Mouse (Mus musculus): ENCODE measurements around the gene Olfr625-ps1. TPM values are rescaled to one million over a fixed set of nuclear protein-coding genes. Genes with fewer than 3 reads are reported as not detected.

Gene Olfr625-ps1
- polyA plus RNA-seq, 1 experiment from 2014 or later, result not detected

Other genes starting within 250 kb of the Olfr625-ps1 start
- gene Olfr605, start 237.3 kb upstream of the Olfr625-ps1 start, polyA plus RNA-seq (2016; fragmentation: Nextera tagmentation; extraction: Ambion mirVana), result not detected in 2 replicates
- not detected in 2 replicates for gene Olfr606, start 233.7 kb upstream of the Olfr625-ps1 start, polyA plus RNA-seq (2016; fragmentation: Nextera tagmentation; extraction: Ambion mirVana)
- not detected in 2 replicates for gene Olfr607, start 218.6 kb upstream of the Olfr625-ps1 start, polyA plus RNA-seq (2016; fragmentation: Nextera tagmentation; extraction: Ambion mirVana)
- not detected in 2 replicates for gene Olfr608, start 212.8 kb upstream of the Olfr625-ps1 start, polyA plus RNA-seq (2016; fragmentation: Nextera tagmentation; extraction: Ambion mirVana)
- gene Olfr609, start 184.7 kb upstream of the Olfr625-ps1 start, polyA plus RNA-seq (2016; fragmentation: Nextera tagmentation; extraction: Ambion mirVana), result not detected in 2 replicates
- gene Olfr610, start 170.6 kb upstream of the Olfr625-ps1 start, polyA plus RNA-seq (2016; fragmentation: Nextera tagmentation; extraction: Ambion mirVana), result not detected in 2 replicates
- not detected in 2 replicates for gene Olfr611, start 161.9 kb upstream of the Olfr625-ps1 start, polyA plus RNA-seq (2016; fragmentation: Nextera tagmentation; extraction: Ambion mirVana)
- gene Olfr612, start 140.0 kb upstream of the Olfr625-ps1 start, polyA plus RNA-seq (2016; fragmentation: Nextera tagmentation; extraction: Ambion mirVana), result not detected in 2 replicates
- gene Olfr613, start 134.6 kb upstream of the Olfr625-ps1 start, polyA plus RNA-seq (2016; fragmentation: Nextera tagmentation; extraction: Ambion mirVana), result not detected in 2 replicates
- gene Olfr615, start 126.6 kb upstream of the Olfr625-ps1 start, polyA plus RNA-seq (2016; fragmentation: Nextera tagmentation; extraction: Ambion mirVana), result not detected in 2 replicates
- gene Olfr616, start 113.6 kb upstream of the Olfr625-ps1 start, polyA plus RNA-seq (2016; fragmentation: Nextera tagmentation; extraction: Ambion mirVana), result not detected in 2 replicates
- gene Olfr617, start 109.7 kb upstream of the Olfr625-ps1 start, polyA plus RNA-seq (2016; fragmentation: Nextera tagmentation; extraction: Ambion mirVana), result 0.15 TPM in 1 of 2 replicates, not detected in the other
- gene Olfr618, start 92.6 kb upstream of the Olfr625-ps1 start, polyA plus RNA-seq (2016; fragmentation: Nextera tagmentation; extraction: Ambion mirVana), result not detected in 2 replicates
- gene Olfr619, start 82.1 kb upstream of the Olfr625-ps1 start, polyA plus RNA-seq (2016; fragmentation: Nextera tagmentation; extraction: Ambion mirVana), result not detected in 2 replicates
- gene Olfr620, start 70.2 kb upstream of the Olfr625-ps1 start, polyA plus RNA-seq (2016; fragmentation: Nextera tagmentation; extraction: Ambion mirVana), result not detected in 2 replicates
- not detected in 2 replicates for gene Olfr622, start 40.0 kb upstream of the Olfr625-ps1 start, polyA plus RNA-seq (2016; fragmentation: Nextera tagmentation; extraction: Ambion mirVana)
- not detected in 2 replicates for gene Olfr623, start 19.0 kb upstream of the Olfr625-ps1 start, polyA plus RNA-seq (2016; fragmentation: Nextera tagmentation; extraction: Ambion mirVana)
- gene Olfr624, start 11.5 kb upstream of the Olfr625-ps1 start, polyA plus RNA-seq (2016; fragmentation: Nextera tagmentation; extraction: Ambion mirVana), result 0.04 and 0.10 TPM in 2 replicates
- not detected in 2 replicates for gene Olfr243, start 32.0 kb downstream of the Olfr625-ps1 start, polyA plus RNA-seq (2016; fragmentation: Nextera tagmentation; extraction: Ambion mirVana)
- not detected in 2 replicates for gene Olfr628, start 47.7 kb downstream of the Olfr625-ps1 start, polyA plus RNA-seq (2016; fragmentation: Nextera tagmentation; extraction: Ambion mirVana)
- not detected in 2 replicates for gene Olfr629, start 62.2 kb downstream of the Olfr625-ps1 start, polyA plus RNA-seq (2016; fragmentation: Nextera tagmentation; extraction: Ambion mirVana)
- not detected in 2 replicates for gene Olfr630, start 74.6 kb downstream of the Olfr625-ps1 start, polyA plus RNA-seq (2016; fragmentation: Nextera tagmentation; extraction: Ambion mirVana)
- not detected in 2 replicates for gene Olfr69, start 88.9 kb downstream of the Olfr625-ps1 start, polyA plus RNA-seq (2016; fragmentation: Nextera tagmentation; extraction: Ambion mirVana)
- gene Olfr68, start 97.0 kb downstream of the Olfr625-ps1 start, polyA plus RNA-seq (2016; fragmentation: Nextera tagmentation; extraction: Ambion mirVana), result not detected in 2 replicates
- not detected in 2 replicates for gene Olfr67, start 109.1 kb downstream of the Olfr625-ps1 start, polyA plus RNA-seq (2016; fragmentation: Nextera tagmentation; extraction: Ambion mirVana)
- 883 and 936 TPM in 2 replicates for gene Hbb-bt, start 131.3 kb downstream of the Olfr625-ps1 start, polyA plus RNA-seq (2016; fragmentation: Nextera tagmentation; extraction: Ambion mirVana)
- gene Hbb-bs, start 145.4 kb downstream of the Olfr625-ps1 start, polyA plus RNA-seq (2016; fragmentation: Nextera tagmentation; extraction: Ambion mirVana), result 706 and 771 TPM in 2 replicates
- 0.32 TPM in 1 of 2 replicates, not detected in the other for gene Hbb-bh2, start 157.8 kb downstream of the Olfr625-ps1 start, polyA plus RNA-seq (2016; fragmentation: Nextera tagmentation; extraction: Ambion mirVana)
- 537 and 696 TPM in 2 replicates for gene Hbb-bh1, start 160.4 kb downstream of the Olfr625-ps1 start, polyA plus RNA-seq (2016; fragmentation: Nextera tagmentation; extraction: Ambion mirVana)
- 8,998 and 9,810 TPM in 2 replicates for gene Hbb-y, start 170.5 kb downstream of the Olfr625-ps1 start, polyA plus RNA-seq (2016; fragmentation: Nextera tagmentation; extraction: Ambion mirVana)
- not detected in 2 replicates for gene Olfr66, start 203.5 kb downstream of the Olfr625-ps1 start, polyA plus RNA-seq (2016; fragmentation: Nextera tagmentation; extraction: Ambion mirVana)
- not detected in 2 replicates for gene Olfr64, start 211.8 kb downstream of the Olfr625-ps1 start, polyA plus RNA-seq (2016; fragmentation: Nextera tagmentation; extraction: Ambion mirVana)
- gene Olfr65, start 220.8 kb downstream of the Olfr625-ps1 start, polyA plus RNA-seq (2016; fragmentation: Nextera tagmentation; extraction: Ambion mirVana), result not detected in 2 replicates
- gene Olfr631, start 246.1 kb downstream of the Olfr625-ps1 start, polyA plus RNA-seq (2016; fragmentation: Nextera tagmentation; extraction: Ambion mirVana), result not detected in 2 replicates